Mouse (Mus musculus): ENCODE measurements around the gene Impad1.
A peak's percentile ranks its signal among the peaks of the same experiment; 100 is the strongest.

The Impad1 gene

GRCm38 (mm10) chr4:4792992-4793834 lies at the start of gene Impad1:
Gene Impad1, minus strand, starts transcription at chr4:4793355.
- peak; percentile 92 for ATAC-seq (ENCODE audit: insufficient number of reproducible peaks, low FRiP score, low TSS enrichment)

GRCm38 (mm10) chr4:4840145-4840544 lies 47.0 kb upstream of the Impad1 start:
- no peak for ATAC-seq (ENCODE audit: insufficient number of reproducible peaks, low FRiP score, low TSS enrichment)

GRCm38 (mm10) chr4:4833789-4834295 lies 40.7 kb upstream of the Impad1 start:
- ATAC-seq (ENCODE audit: insufficient number of reproducible peaks, low FRiP score, low TSS enrichment) = no peak

- no peak for ATAC-seq (ENCODE audit: insufficient number of reproducible peaks, low FRiP score, low TSS enrichment)
These were observed 35.0 kb upstream of the Impad1 start for GRCm38 (mm10) chr4:4828131-4828530.

- ATAC-seq (ENCODE audit: insufficient number of reproducible peaks, low FRiP score, low TSS enrichment) = no peak
These were observed 29.0 kb upstream of the Impad1 start for GRCm38 (mm10) chr4:4822119-4822518.

- peak; percentile 43 for ATAC-seq (ENCODE audit: insufficient number of reproducible peaks, low FRiP score, low TSS enrichment)
These were observed 789 bp downstream of the Impad1 start for GRCm38 (mm10) chr4:4792141-4792991.

GRCm38 (mm10) chr4:4791180-4791579 lies 2.0 kb downstream of the Impad1 start:
- ATAC-seq (ENCODE audit: insufficient number of reproducible peaks, low FRiP score, low TSS enrichment) = no peak

- ATAC-seq (ENCODE audit: insufficient number of reproducible peaks, low FRiP score, low TSS enrichment) = no peak
These were observed 8.0 kb downstream of the Impad1 start for GRCm38 (mm10) chr4:4785169-4785568.

- no peak for ATAC-seq (ENCODE audit: insufficient number of reproducible peaks, low FRiP score, low TSS enrichment)
These were observed 8.8 kb downstream of the Impad1 start for GRCm38 (mm10) chr4:4784305-4784704.

- no peak for ATAC-seq (ENCODE audit: insufficient number of reproducible peaks, low FRiP score, low TSS enrichment)
These were observed 9.5 kb downstream of the Impad1 start for GRCm38 (mm10) chr4:4783686-4783957.

- no peak for ATAC-seq (ENCODE audit: insufficient number of reproducible peaks, low FRiP score, low TSS enrichment)
These were observed 10.1 kb downstream of the Impad1 start for GRCm38 (mm10) chr4:4782882-4783685.

GRCm38 (mm10) chr4:4779265-4779770 lies 13.8 kb downstream of the Impad1 start:
- ATAC-seq (ENCODE audit: insufficient number of reproducible peaks, low FRiP score, low TSS enrichment) = no peak

- no peak for ATAC-seq (ENCODE audit: insufficient number of reproducible peaks, low FRiP score, low TSS enrichment)
These were observed 21.5 kb downstream of the Impad1 start for GRCm38 (mm10) chr4:4771523-4772114.

GRCm38 (mm10) chr4:4765806-4766205 lies 27.3 kb downstream of the Impad1 start:
- ATAC-seq (ENCODE audit: insufficient number of reproducible peaks, low FRiP score, low TSS enrichment) = no peak

GRCm38 (mm10) chr4:4758376-4758775 lies 34.8 kb downstream of the Impad1 start:
- ATAC-seq (ENCODE audit: insufficient number of reproducible peaks, low FRiP score, low TSS enrichment) = no peak

GRCm38 (mm10) chr4:4729427-4729826 lies 63.7 kb downstream of the Impad1 start:
- no peak for ATAC-seq (ENCODE audit: insufficient number of reproducible peaks, low FRiP score, low TSS enrichment)

GRCm38 (mm10) chr4:4726241-4726776 lies 66.8 kb downstream of the Impad1 start:
- no peak for ATAC-seq (ENCODE audit: insufficient number of reproducible peaks, low FRiP score, low TSS enrichment)

GRCm38 (mm10) chr4:4723821-4724220 lies 69.3 kb downstream of the Impad1 start:
- no peak for ATAC-seq (ENCODE audit: insufficient number of reproducible peaks, low FRiP score, low TSS enrichment)

GRCm38 (mm10) chr4:4722081-4722480 lies 71.1 kb downstream of the Impad1 start:
- no peak for ATAC-seq (ENCODE audit: insufficient number of reproducible peaks, low FRiP score, low TSS enrichment)

Measured in cerebellum, adult (tissue).